Mouse (Mus musculus): ENCODE data around the gene Magi1. TPM values are rescaled to one million over a fixed set of nuclear protein-coding genes. Genes with fewer than 3 reads are reported as not detected.

Gene Magi1
- polyA plus RNA-seq, 1 experiment from 2014 or later: 19.4 TPM

DNA sequence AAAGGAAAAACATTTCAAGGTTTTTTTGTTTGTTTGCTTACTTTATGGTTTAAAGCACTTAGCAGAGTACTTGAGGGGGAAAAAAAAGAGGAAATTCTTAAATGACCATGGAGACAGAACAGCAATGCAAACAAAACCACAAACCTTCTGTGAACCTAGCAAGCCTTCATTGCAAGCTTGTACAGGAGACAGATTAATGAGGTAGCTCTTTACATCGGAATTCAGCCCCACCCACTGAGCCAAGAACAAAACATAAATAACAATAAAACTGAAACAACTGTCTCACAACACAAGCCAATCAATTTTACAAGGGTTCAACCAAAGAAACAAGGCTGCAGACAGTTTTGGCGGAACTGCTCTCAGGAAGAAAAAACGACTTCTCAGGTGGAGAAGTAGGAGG is 296.2 kb downstream of the Magi1 start:
- no peak for DNase-seq (ENCODE audit: low spot score)
- Histone ChIP-seq H3K4me1 (peaks cover 26% of the 10 kb centered on the region), H3K9me3 (replicated peaks) (no peaks in the 10 kb centered on the region), H3K27me3 (ENCODE audit: low read depth, poor library complexity, severe bottlenecking) (peaks cover 5% of the 10 kb centered on the region; the same call in 1 of the 2 replicates), H3K4me3 (no peak overlapping the region), H3K27ac (replicated peaks) (no peak overlapping the region), H3K36me3 (no peaks in the 10 kb centered on the region)
- 57% methylated on average over 3 of the region's 3 CpGs for WGBS

GRCm38 (mm10) chr6:93985111-93985510 is 298.6 kb downstream of the Magi1 start:
- no peak overlapping the region for H3K4me3 ChIP-seq
- H3K27me3 ChIP-seq (ENCODE audit: low read depth, poor library complexity, severe bottlenecking): peaks cover 5% of the 10 kb centered on the region; the same call in 1 of the 2 replicates
- no peaks in the 10 kb centered on the region for H3K9me3 ChIP-seq (replicated peaks)
- 56% methylated on average over 9 of the region's 9 CpGs for WGBS
- peaks cover 33% of the 10 kb centered on the region for H3K4me1 ChIP-seq
- peak; percentile 43 for DNase-seq (ENCODE audit: low spot score)
- no peak overlapping the region for H3K27ac ChIP-seq (replicated peaks)
- H3K36me3 ChIP-seq: no peaks in the 10 kb centered on the region

DNA sequence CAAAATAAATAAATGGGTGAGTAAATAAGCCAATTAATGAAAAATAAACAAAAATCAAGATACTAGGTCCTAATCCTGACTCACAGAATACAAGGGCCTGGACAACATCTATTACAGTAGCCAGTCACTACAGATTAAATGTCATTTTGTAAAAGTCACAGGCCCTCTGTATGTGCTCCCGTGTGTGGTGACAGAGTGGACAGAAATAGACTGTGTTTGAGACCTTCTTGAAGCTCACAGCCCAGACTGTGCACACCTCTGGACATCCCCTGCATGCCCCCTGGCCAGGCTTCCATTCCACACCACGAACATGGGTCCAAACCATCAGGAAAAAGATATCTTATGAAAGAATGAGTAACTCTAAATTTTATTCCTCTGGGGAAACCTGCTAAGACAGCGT is 300.2 kb downstream of the Magi1 start:
- Histone ChIP-seq H3K36me3 (no peaks in the 10 kb centered on the region), H3K9me3 (replicated peaks) (no peaks in the 10 kb centered on the region), H3K4me1 (peaks cover 19% of the 10 kb centered on the region), H3K27ac (replicated peaks) (no peak overlapping the region), H3K27me3 (ENCODE audit: low read depth, poor library complexity, severe bottlenecking) (peaks cover 5% of the 10 kb centered on the region; the same call in 1 of the 2 replicates), H3K4me3 (no peak overlapping the region)
- DNase-seq (ENCODE audit: low spot score): no peak
- WGBS: 91% methylated on average over 3 of the region's 3 CpGs

DNA sequence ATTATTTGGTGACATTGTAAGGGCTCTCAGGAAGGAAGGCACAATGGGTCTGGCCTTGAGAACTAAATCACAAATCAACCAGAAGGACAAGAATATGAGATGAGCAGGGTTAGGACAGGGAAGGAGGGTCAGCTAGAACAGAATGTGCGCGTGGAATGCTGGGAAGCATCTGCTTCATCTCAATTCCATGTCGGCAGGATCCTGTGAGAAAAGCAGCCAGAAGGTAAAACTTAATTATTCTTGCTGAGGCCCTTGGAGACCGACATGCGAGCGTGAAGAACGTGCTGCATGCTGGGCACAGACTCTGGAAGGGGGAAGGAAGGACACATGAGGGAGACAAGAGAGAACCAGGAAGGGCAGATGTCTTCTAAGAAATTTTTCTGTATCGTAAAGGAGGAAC is 302.5 kb downstream of the Magi1 start:
- H3K4me3 ChIP-seq: no peak overlapping the region
- no peaks in the 10 kb centered on the region for H3K27me3 ChIP-seq (ENCODE audit: low read depth, poor library complexity, severe bottlenecking)
- H3K4me1 ChIP-seq: peaks cover 13% of the 10 kb centered on the region
- DNase-seq (ENCODE audit: low spot score): no peak
- WGBS: 73% methylated on average over 8 of the region's 8 CpGs
- H3K36me3 ChIP-seq: 0 out of 2 replicates have a peak, but pooled peaks cover 4% of the 10 kb centered on the region
- H3K27ac ChIP-seq (replicated peaks): 0 out of 2 replicates have a peak overlapping the region, but pooled peaks have one; percentile 6
- H3K9me3 ChIP-seq (replicated peaks): no peaks in the 10 kb centered on the region

DNA sequence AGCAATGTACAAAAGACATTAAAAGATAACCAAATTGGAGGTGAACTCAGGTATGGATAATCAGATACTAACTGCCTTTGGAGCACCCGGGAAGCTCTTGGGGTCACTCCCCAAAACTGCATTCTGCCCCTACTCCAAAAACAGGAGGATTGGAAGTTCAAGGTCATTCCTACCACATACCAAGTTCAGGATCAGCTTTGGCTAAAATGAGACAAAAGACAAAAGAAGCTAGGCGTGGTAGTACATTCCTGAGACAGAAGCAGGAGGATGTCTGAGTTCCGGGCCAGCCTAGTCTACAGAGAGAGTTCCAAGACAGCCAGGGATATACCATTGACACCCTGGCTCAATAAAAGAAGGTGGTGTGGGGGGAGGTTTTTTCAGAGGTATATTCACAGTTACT is 304.5 kb downstream of the Magi1 start:
- H3K4me1 ChIP-seq: peaks cover 13% of the 10 kb centered on the region
- H3K27ac ChIP-seq (replicated peaks): no peak overlapping the region
- 87% methylated on average over 3 of the region's 3 CpGs for WGBS
- H3K27me3 ChIP-seq (ENCODE audit: low read depth, poor library complexity, severe bottlenecking): no peaks in the 10 kb centered on the region
- DNase-seq (ENCODE audit: low spot score): no peak
- H3K4me3 ChIP-seq: no peak overlapping the region
- H3K36me3 ChIP-seq: 0 out of 2 replicates have a peak, but pooled peaks cover 4% of the 10 kb centered on the region
- 0 out of 2 replicates have a peak, but pooled peaks cover 2% of the 10 kb centered on the region for H3K9me3 ChIP-seq (replicated peaks)

GRCm38 (mm10) chr6:93968721-93969120 is 315.0 kb downstream of the Magi1 start:
- WGBS: 85% methylated on average over 2 of the region's 2 CpGs
- Histone ChIP-seq H3K4me3 (no peak overlapping the region), H3K36me3 (no peaks in the 10 kb centered on the region), H3K4me1 (peaks cover 2% of the 10 kb centered on the region; the same call in 1 of the 2 replicates), H3K9me3 (replicated peaks) (no peaks in the 10 kb centered on the region), H3K27ac (replicated peaks) (no peak overlapping the region), H3K27me3 (ENCODE audit: low read depth, poor library complexity, severe bottlenecking) (no peaks in the 10 kb centered on the region)
- DNase-seq (ENCODE audit: low spot score): no peak

GRCm38 (mm10) chr6:93962757-93963336 is 320.9 kb downstream of the Magi1 start:
- 89% methylated on average over 5 of the region's 5 CpGs for WGBS
- no peaks in the 10 kb centered on the region for H3K27me3 ChIP-seq (ENCODE audit: low read depth, poor library complexity, severe bottlenecking)
- H3K36me3 ChIP-seq: no peaks in the 10 kb centered on the region
- DNase-seq (ENCODE audit: low spot score): no peak
- H3K9me3 ChIP-seq (replicated peaks): no peaks in the 10 kb centered on the region
- no peak overlapping the region for H3K4me3 ChIP-seq
- peaks cover 3% of the 10 kb centered on the region; the same call in 1 of the 2 replicates for H3K4me1 ChIP-seq
- H3K27ac ChIP-seq (replicated peaks): no peak overlapping the region

- Histone ChIP-seq H3K27me3 (ENCODE audit: low read depth, poor library complexity, severe bottlenecking) (no peaks in the 10 kb centered on the region), H3K4me3 (no peak overlapping the region), H3K4me1 (peaks cover 14% of the 10 kb centered on the region), H3K36me3 (no peaks in the 10 kb centered on the region), H3K9me3 (replicated peaks) (no peaks in the 10 kb centered on the region), H3K27ac (replicated peaks) (no peak overlapping the region)
- no peak for DNase-seq (ENCODE audit: low spot score)
- WGBS: 84% methylated on average over 1 of the region's 1 CpGs
These were observed 321.9 kb downstream of the Magi1 start for GRCm38 (mm10) chr6:93961782-93962181.

GRCm38 (mm10) chr6:93957172-93957571 is 326.5 kb downstream of the Magi1 start:
- no peaks in the 10 kb centered on the region for H3K9me3 ChIP-seq (replicated peaks)
- H3K36me3 ChIP-seq: no peaks in the 10 kb centered on the region
- H3K4me3 ChIP-seq: no peak overlapping the region
- H3K4me1 ChIP-seq: peaks cover 29% of the 10 kb centered on the region
- 49% methylated on average over 2 of the region's 2 CpGs for WGBS
- H3K27me3 ChIP-seq (ENCODE audit: low read depth, poor library complexity, severe bottlenecking): no peaks in the 10 kb centered on the region
- peak overlapping the region; percentile 19; the same call in 1 of the 2 replicates for H3K27ac ChIP-seq (replicated peaks)
- DNase-seq (ENCODE audit: low spot score): no peak

GRCm38 (mm10) chr6:93946612-93947011 is 337.1 kb downstream of the Magi1 start:
- Histone ChIP-seq H3K9me3 (replicated peaks) (no peaks in the 10 kb centered on the region), H3K27ac (replicated peaks) (no peak overlapping the region), H3K4me3 (no peak overlapping the region), H3K4me1 (peaks cover 12% of the 10 kb centered on the region), H3K36me3 (no peaks in the 10 kb centered on the region), H3K27me3 (ENCODE audit: low read depth, poor library complexity, severe bottlenecking) (no peaks in the 10 kb centered on the region)
- no peak for DNase-seq (ENCODE audit: low spot score)
- 86% methylated on average over 2 of the region's 2 CpGs for WGBS

DNA sequence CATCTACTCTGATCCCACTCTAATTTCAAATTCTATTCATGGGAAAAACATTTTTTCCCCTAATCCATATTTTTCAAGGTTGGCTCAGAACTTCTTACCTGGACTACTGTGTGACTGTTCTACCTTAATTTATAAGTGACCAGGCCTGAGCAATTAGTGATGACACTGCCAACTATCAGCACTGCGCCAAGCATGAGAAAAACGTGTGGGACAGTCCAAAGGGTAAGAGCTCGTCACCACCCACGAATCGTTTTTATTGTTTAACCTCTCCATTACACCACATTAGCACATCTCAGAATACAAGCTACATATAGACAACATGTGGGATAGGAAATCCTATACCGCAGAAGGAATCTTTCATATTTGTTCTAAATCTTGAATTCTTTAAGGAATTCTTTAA is 347.4 kb downstream of the Magi1 start:
- 90% methylated on average over 6 of the region's 6 CpGs for WGBS
- no peak overlapping the region for H3K27ac ChIP-seq (replicated peaks)
- no peak for DNase-seq (ENCODE audit: low spot score)
- no peak overlapping the region for H3K4me3 ChIP-seq
- H3K27me3 ChIP-seq (ENCODE audit: low read depth, poor library complexity, severe bottlenecking): no peaks in the 10 kb centered on the region
- no peaks in the 10 kb centered on the region for H3K36me3 ChIP-seq
- H3K4me1 ChIP-seq: no peaks in the 10 kb centered on the region
- no peaks in the 10 kb centered on the region for H3K9me3 ChIP-seq (replicated peaks)

DNA sequence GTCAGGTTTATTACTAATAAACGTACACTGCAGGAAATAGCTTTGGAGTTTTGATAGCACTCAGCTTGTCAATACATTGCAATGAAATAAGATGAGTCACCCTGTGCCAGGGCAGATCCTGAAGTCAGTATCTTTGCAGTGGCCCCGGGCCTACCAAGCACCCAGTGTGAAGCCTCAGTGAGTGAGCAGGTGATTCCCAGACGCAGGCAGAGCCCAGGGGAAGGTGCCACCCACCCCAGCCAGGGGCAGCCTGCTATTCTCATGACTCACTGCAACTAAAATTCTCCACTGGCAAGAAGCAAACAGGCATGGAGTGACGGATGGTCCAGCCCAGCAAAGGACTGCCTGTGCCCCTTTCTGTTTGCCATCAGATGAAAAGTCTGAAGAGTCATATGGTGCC is 347.9 kb downstream of the Magi1 start:
- Histone ChIP-seq H3K27me3 (ENCODE audit: low read depth, poor library complexity, severe bottlenecking) (no peaks in the 10 kb centered on the region), H3K36me3 (no peaks in the 10 kb centered on the region), H3K4me3 (no peak overlapping the region), H3K27ac (replicated peaks) (no peak overlapping the region), H3K4me1 (no peaks in the 10 kb centered on the region), H3K9me3 (replicated peaks) (no peaks in the 10 kb centered on the region)
- no peak for DNase-seq (ENCODE audit: low spot score)
- WGBS: 82% methylated on average over 4 of the region's 4 CpGs

GRCm38 (mm10) chr6:93934700-93935099 is 349.0 kb downstream of the Magi1 start:
- Histone ChIP-seq H3K36me3 (no peaks in the 10 kb centered on the region), H3K27ac (replicated peaks) (no peak overlapping the region), H3K4me3 (no peak overlapping the region), H3K9me3 (replicated peaks) (no peaks in the 10 kb centered on the region), H3K27me3 (ENCODE audit: low read depth, poor library complexity, severe bottlenecking) (no peaks in the 10 kb centered on the region), H3K4me1 (no peaks in the 10 kb centered on the region)
- no peak for DNase-seq (ENCODE audit: low spot score)
- WGBS: 85% methylated on average over 2 of the region's 2 CpGs

Measured in midbrain, embryonic 10.5 days (tissue).